Mouse (Mus musculus) intestine, embryonic 16.5 days (tissue): ENCODE data around the gene Agtpbp1. TPM values are rescaled to one million over a fixed set of nuclear protein-coding genes. Genes with fewer than 3 reads are reported as not detected.

Experiments
- ATAC-seq: fragments of 200-750 bp; cut with Nextera tagmentation; 2 replicates; pipeline ENCODE4 v1.8.0; 2017; ENCODE audit warnings: moderate TSS enrichment, moderate library complexity
- H3K27ac ChIP-seq: fragments of 300-500 bp; sonication (generic); 2 replicates; pipeline ENCODE4 v1.5.1; 2014; ENCODE audit warnings: mild to moderate bottlenecking, low read length
- H3K27me3 ChIP-seq: fragments of 300-500 bp; sonication (generic); replicated peaks from 2 replicates; pipeline ENCODE4 v1.6.1; 2014; ENCODE audit warnings: low read length, control low read depth, mixed read lengths; ENCODE audit not compliant: control insufficient read depth, insufficient read depth
- H3K36me3 ChIP-seq: fragments of 300-500 bp; sonication (generic); 2 replicates; pipeline ENCODE4 v1.6.1; 2014; ENCODE audit warnings: low read length, control low read depth; ENCODE audit not compliant: control insufficient read depth, insufficient read depth
- H3K4me1 ChIP-seq: fragments of 300-500 bp; sonication (generic); 2 replicates; pipeline ENCODE4 v1.6.1; 2014; ENCODE audit warnings: low read length, control low read depth, mixed read lengths; ENCODE audit not compliant: control insufficient read depth, insufficient read depth
- H3K4me2 ChIP-seq: fragments of 300-500 bp; sonication (generic); 2 replicates; pipeline ENCODE4 v1.6.1; 2014; ENCODE audit warnings: low read depth, low read length, control low read depth
- H3K4me3 ChIP-seq: fragments of 300-500 bp; sonication (generic); 2 replicates; pipeline ENCODE4 v1.5.1; 2014; ENCODE audit warnings: mild to moderate bottlenecking, low read length
- H3K9ac ChIP-seq: fragments of 300-500 bp; sonication (generic); 2 replicates; pipeline ENCODE4 v1.6.1; 2014; ENCODE audit warnings: low read depth, low read length
- H3K9me3 ChIP-seq: fragments of 300-500 bp; sonication (generic); 2 replicates; pipeline ENCODE4 v1.6.1; 2016; ENCODE audit warnings: low read length, control low read depth; ENCODE audit not compliant: control insufficient read depth
- WGBS: fragments of 180-500 bp; shearing (Covaris S2); extraction: QIAGEN DNeasy Blood & Tissue Kit; methylation state at CpG from one replicate; pipeline ENCODE4 v1.1.7; 2014; 5-methylcytosine and 5-hydroxymethylcytosine counted together
- polyA plus RNA-seq: library from polyadenylated mRNA; unstranded; fragments of >200 nt; fragmentation: Nextera tagmentation; extraction: Ambion mirVana; gene quantifications from 2 replicates; pipeline ENCODE4 v1.2.1, GENCODE M21; 2015

Agtpbp1 gene
- polyA plus RNA-seq, 1 experiment from 2014 or later: 10.2 TPM

- no peaks in the 10 kb centered on the region for H3K27me3 ChIP-seq
- no peak for ATAC-seq
- WGBS: 69% methylated on average over 11 of the region's 11 CpGs
- no peak overlapping the region for H3K9ac ChIP-seq
- no peak overlapping the region for H3K4me3 ChIP-seq
- H3K4me2 ChIP-seq: no peak overlapping the region
- no peak overlapping the region for H3K27ac ChIP-seq
- no peaks in the 10 kb centered on the region for H3K36me3 ChIP-seq
- H3K9me3 ChIP-seq: no peaks in the 10 kb centered on the region
- H3K4me1 ChIP-seq: no peaks in the 10 kb centered on the region
Observed at GRCm38 (mm10) chr13:59521271-59522064, 63.6 kb downstream of the Agtpbp1 start.

- no peak overlapping the region for H3K4me3 ChIP-seq
- ATAC-seq: no peak
- H3K4me2 ChIP-seq: no peak overlapping the region
- H3K27me3 ChIP-seq: no peaks in the 10 kb centered on the region
- no peaks in the 10 kb centered on the region for H3K9me3 ChIP-seq
- H3K4me1 ChIP-seq: no peaks in the 10 kb centered on the region
- 94% methylated on average over 2 of the region's 2 CpGs for WGBS
- no peak overlapping the region for H3K9ac ChIP-seq
- no peaks in the 10 kb centered on the region for H3K36me3 ChIP-seq
- no peak overlapping the region for H3K27ac ChIP-seq
Observed at GRCm38 (mm10) chr13:59520834-59521233, 64.2 kb downstream of the Agtpbp1 start.

GRCm38 (mm10) chr13:59519479-59519878, 65.5 kb downstream of the Agtpbp1 start:
- WGBS: 90% methylated on average over 6 of the region's 6 CpGs
- Histone ChIP-seq H3K9me3 (no peaks in the 10 kb centered on the region), H3K4me1 (no peaks in the 10 kb centered on the region), H3K9ac (no peak overlapping the region), H3K36me3 (no peaks in the 10 kb centered on the region), H3K27me3 (no peaks in the 10 kb centered on the region), H3K27ac (no peak overlapping the region), H3K4me3 (no peak overlapping the region), H3K4me2 (no peak overlapping the region)
- ATAC-seq: no peak

- H3K9me3 ChIP-seq: no peaks in the 10 kb centered on the region
- H3K4me1 ChIP-seq: no peaks in the 10 kb centered on the region
- WGBS: 49% methylated on average over 4 of the region's 4 CpGs
- no peak overlapping the region for H3K4me3 ChIP-seq
- H3K4me2 ChIP-seq: no peak overlapping the region
- no peaks in the 10 kb centered on the region for H3K36me3 ChIP-seq
- no peak for ATAC-seq
- H3K27me3 ChIP-seq: no peaks in the 10 kb centered on the region
- H3K9ac ChIP-seq: no peak overlapping the region
- H3K27ac ChIP-seq: no peak overlapping the region
Observed at GRCm38 (mm10) chr13:59518016-59518415, 67.0 kb downstream of the Agtpbp1 start.

- H3K27ac ChIP-seq: no peak overlapping the region
- no peak overlapping the region for H3K4me2 ChIP-seq
- no peaks in the 10 kb centered on the region for H3K9me3 ChIP-seq
- H3K9ac ChIP-seq: no peak overlapping the region
- no peak for ATAC-seq
- H3K4me1 ChIP-seq: no peaks in the 10 kb centered on the region
- 30% methylated on average over 7 of the region's 7 CpGs for WGBS
- H3K4me3 ChIP-seq: no peak overlapping the region
- H3K27me3 ChIP-seq: no peaks in the 10 kb centered on the region
- no peaks in the 10 kb centered on the region for H3K36me3 ChIP-seq
Observed at GRCm38 (mm10) chr13:59515074-59515473, 70.0 kb downstream of the Agtpbp1 start.

GRCm38 (mm10) chr13:59509644-59510366, 75.2 kb downstream of the Agtpbp1 start:
- no peaks in the 10 kb centered on the region for H3K27me3 ChIP-seq
- H3K9ac ChIP-seq: no peak overlapping the region
- 0 out of 2 replicates have a peak, but pooled peaks cover 6% of the 10 kb centered on the region for H3K4me1 ChIP-seq
- no peaks in the 10 kb centered on the region for H3K36me3 ChIP-seq
- H3K27ac ChIP-seq: no peak overlapping the region
- ATAC-seq: peak; percentile 58; the same call in 1 of the 2 replicates
- H3K9me3 ChIP-seq: no peaks in the 10 kb centered on the region
- H3K4me3 ChIP-seq: no peak overlapping the region
- no peak overlapping the region for H3K4me2 ChIP-seq
- 64% methylated on average over 10 of the region's 10 CpGs for WGBS

GRCm38 (mm10) chr13:59508584-59508983, 76.4 kb downstream of the Agtpbp1 start:
- Histone ChIP-seq H3K9me3 (no peaks in the 10 kb centered on the region), H3K4me2 (no peak overlapping the region), H3K4me1 (0 out of 2 replicates have a peak, but pooled peaks cover 6% of the 10 kb centered on the region), H3K9ac (no peak overlapping the region), H3K27me3 (no peaks in the 10 kb centered on the region), H3K27ac (peak overlapping the region; percentile 31; the same call in 1 of the 2 replicates), H3K36me3 (no peaks in the 10 kb centered on the region), H3K4me3 (no peak overlapping the region)
- 48% methylated on average over 4 of the region's 4 CpGs for WGBS
- ATAC-seq: no peak

- 0 out of 2 replicates have a peak, but pooled peaks cover 6% of the 10 kb centered on the region for H3K4me1 ChIP-seq
- H3K27ac ChIP-seq: no peak overlapping the region
- H3K36me3 ChIP-seq: no peaks in the 10 kb centered on the region
- no peak overlapping the region for H3K4me2 ChIP-seq
- no peaks in the 10 kb centered on the region for H3K27me3 ChIP-seq
- ATAC-seq: no peak
- WGBS: 88% methylated on average over 1 of the region's 1 CpGs
- no peak overlapping the region for H3K4me3 ChIP-seq
- no peaks in the 10 kb centered on the region for H3K9me3 ChIP-seq
- no peak overlapping the region for H3K9ac ChIP-seq
Observed at GRCm38 (mm10) chr13:59506450-59506849, 78.6 kb downstream of the Agtpbp1 start.

- WGBS: 85% methylated on average over 4 of the region's 4 CpGs
- 0 out of 2 replicates have a peak, but pooled peaks cover 6% of the 10 kb centered on the region for H3K4me1 ChIP-seq
Observed at GRCm38 (mm10) chr13:59505867-59506266, 79.2 kb downstream of the Agtpbp1 start.

More at GRCm38 (mm10) chr13:59505867-59506266, 79.2 kb downstream of the Agtpbp1 start:
- Histone ChIP-seq H3K4me3 (no peak overlapping the region), H3K36me3 (no peaks in the 10 kb centered on the region), H3K4me2 (no peak overlapping the region), H3K9ac (no peak overlapping the region), H3K9me3 (no peaks in the 10 kb centered on the region), H3K27ac (no peak overlapping the region), H3K27me3 (no peaks in the 10 kb centered on the region)
- no peak for ATAC-seq
